Mouse (Mus musculus): ENCODE measurements around the gene Ctnnal1. TPM values are rescaled to one million over a fixed set of nuclear protein-coding genes. Genes with fewer than 3 reads are reported as not detected.

Ctnnal1 gene
- polyA plus RNA-seq, 1 experiment: 15.5 TPM

- Histone ChIP-seq H3K27me3 (ENCODE audit: control insufficient read depth, insufficient read depth, insufficient read length) (no peaks in the 10 kb centered on the region), H3K79me2 (ENCODE audit: control insufficient read depth, insufficient read depth) (no peaks in the 10 kb centered on the region), H3ac (ENCODE audit: control insufficient read depth, insufficient read length, low read depth) (no peak overlapping the region), H3K79me3 (ENCODE audit: low read depth) (no peaks in the 10 kb centered on the region), H3K36me3 (ENCODE audit: control insufficient read depth, insufficient read depth) (peaks cover 66% of the 10 kb centered on the region), H3K4me3 (ENCODE audit: insufficient read depth, poor library complexity, severe bottlenecking) (no peak overlapping the region)
- TF ChIP-seq MYOG (IDR thresholded peaks at IDR 0.05; ENCODE audit: control insufficient read depth, extremely low read depth, insufficient read length) (no peak), CTCF (IDR thresholded peaks at IDR 0.05; ENCODE audit: control insufficient read depth, insufficient read depth, insufficient read length) (no peak), CEBPB (IDR thresholded peaks at IDR 0.05; ENCODE audit: low read depth) (no peak), MAX (IDR thresholded peaks at IDR 0.05) (no peak), FOSL1 (IDR thresholded peaks at IDR 0.05; ENCODE audit: insufficient read depth, low read length, poor library complexity, severe bottlenecking) (no peak)
Observed at GRCm38 (mm10) chr4:56894196-56894595, 29.2 kb upstream of the Ctnnal1 start.

DNA sequence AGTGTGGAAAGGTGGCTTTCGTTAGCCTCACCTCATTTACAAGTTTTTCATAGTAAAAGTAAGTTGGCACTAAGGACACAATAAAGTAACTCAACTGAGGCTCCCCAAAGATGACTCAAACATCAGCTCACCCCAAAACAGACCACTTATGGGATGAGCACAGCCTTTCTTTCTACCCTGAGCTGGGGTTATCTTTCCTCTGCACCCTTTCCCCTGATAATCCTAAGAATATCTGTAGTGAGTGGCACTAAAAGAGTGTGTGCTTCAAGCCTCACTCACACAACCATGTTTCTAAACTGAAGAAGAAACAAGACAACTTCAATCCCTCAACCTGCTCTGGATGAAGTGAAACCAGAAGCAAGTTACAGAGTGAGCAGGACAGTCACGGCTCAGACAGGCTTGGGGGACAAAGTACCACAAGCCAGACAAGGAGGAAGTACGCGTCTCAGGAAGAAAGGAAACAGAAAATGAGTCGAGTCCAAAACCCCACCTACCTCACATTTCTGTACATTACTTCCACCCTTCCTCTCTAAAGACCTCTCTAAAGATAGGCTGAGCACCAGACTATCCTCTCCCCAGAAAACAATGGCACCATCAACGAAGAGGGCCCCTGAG is 27.6 kb upstream of the Ctnnal1 start:
- Histone ChIP-seq H3K79me3 (ENCODE audit: low read depth) (no peaks in the 10 kb centered on the region), H3K4me3 (ENCODE audit: insufficient read depth, poor library complexity, severe bottlenecking) (no peak overlapping the region), H3K36me3 (ENCODE audit: control insufficient read depth, insufficient read depth) (peaks cover 67% of the 10 kb centered on the region), H3K27me3 (ENCODE audit: control insufficient read depth, insufficient read depth, insufficient read length) (no peaks in the 10 kb centered on the region), H3K79me2 (ENCODE audit: control insufficient read depth, insufficient read depth) (no peaks in the 10 kb centered on the region), H3ac (ENCODE audit: control insufficient read depth, insufficient read length, low read depth) (no peak overlapping the region)
- no peak for TF ChIP-seq MYOG (IDR thresholded peaks at IDR 0.05; ENCODE audit: control insufficient read depth, extremely low read depth, insufficient read length)
- no peak for TF ChIP-seq CEBPB (IDR thresholded peaks at IDR 0.05; ENCODE audit: low read depth)
- no peak for TF ChIP-seq MYOD1 (IDR thresholded peaks at IDR 0.05; ENCODE audit: control insufficient read depth, insufficient read length, low read depth)
- TF ChIP-seq CTCF (IDR thresholded peaks at IDR 0.05; ENCODE audit: control insufficient read depth, insufficient read depth, insufficient read length): no peak
- TF ChIP-seq MAX (IDR thresholded peaks at IDR 0.05): no peak
- no peak for TF ChIP-seq USF1 (IDR thresholded peaks at IDR 0.05; ENCODE audit: low read depth)
- TF ChIP-seq FOSL1 (IDR thresholded peaks at IDR 0.05; ENCODE audit: insufficient read depth, low read length, poor library complexity, severe bottlenecking): no peak

- H3K79me3 ChIP-seq (ENCODE audit: low read depth): no peaks in the 10 kb centered on the region
- H3K36me3 ChIP-seq (ENCODE audit: control insufficient read depth, insufficient read depth): peaks cover 73% of the 10 kb centered on the region
- no peak overlapping the region for H3ac ChIP-seq (ENCODE audit: control insufficient read depth, insufficient read length, low read depth)
- H3K27me3 ChIP-seq (ENCODE audit: control insufficient read depth, insufficient read depth, insufficient read length): no peaks in the 10 kb centered on the region
- H3K79me2 ChIP-seq (ENCODE audit: control insufficient read depth, insufficient read depth): no peaks in the 10 kb centered on the region
- H3K4me3 ChIP-seq (ENCODE audit: insufficient read depth, poor library complexity, severe bottlenecking): no peak overlapping the region
- TF ChIP-seq FOSL1 (IDR thresholded peaks at IDR 0.05; ENCODE audit: insufficient read depth, low read length, poor library complexity, severe bottlenecking): no peak
- TF ChIP-seq MYOG (IDR thresholded peaks at IDR 0.05; ENCODE audit: control insufficient read depth, extremely low read depth, insufficient read length): no peak
- TF ChIP-seq MYOD1 (IDR thresholded peaks at IDR 0.05; ENCODE audit: control insufficient read depth, insufficient read length, low read depth): no peak
- TF ChIP-seq USF1 (IDR thresholded peaks at IDR 0.05; ENCODE audit: low read depth): no peak
- TF ChIP-seq CTCF (IDR thresholded peaks at IDR 0.05; ENCODE audit: control insufficient read depth, insufficient read depth, insufficient read length): no peak
- TF ChIP-seq CEBPB (IDR thresholded peaks at IDR 0.05; ENCODE audit: low read depth): no peak
- TF ChIP-seq MAX (IDR thresholded peaks at IDR 0.05): no peak
Observed at GRCm38 (mm10) chr4:56888483-56888882, 23.5 kb upstream of the Ctnnal1 start.

DNA sequence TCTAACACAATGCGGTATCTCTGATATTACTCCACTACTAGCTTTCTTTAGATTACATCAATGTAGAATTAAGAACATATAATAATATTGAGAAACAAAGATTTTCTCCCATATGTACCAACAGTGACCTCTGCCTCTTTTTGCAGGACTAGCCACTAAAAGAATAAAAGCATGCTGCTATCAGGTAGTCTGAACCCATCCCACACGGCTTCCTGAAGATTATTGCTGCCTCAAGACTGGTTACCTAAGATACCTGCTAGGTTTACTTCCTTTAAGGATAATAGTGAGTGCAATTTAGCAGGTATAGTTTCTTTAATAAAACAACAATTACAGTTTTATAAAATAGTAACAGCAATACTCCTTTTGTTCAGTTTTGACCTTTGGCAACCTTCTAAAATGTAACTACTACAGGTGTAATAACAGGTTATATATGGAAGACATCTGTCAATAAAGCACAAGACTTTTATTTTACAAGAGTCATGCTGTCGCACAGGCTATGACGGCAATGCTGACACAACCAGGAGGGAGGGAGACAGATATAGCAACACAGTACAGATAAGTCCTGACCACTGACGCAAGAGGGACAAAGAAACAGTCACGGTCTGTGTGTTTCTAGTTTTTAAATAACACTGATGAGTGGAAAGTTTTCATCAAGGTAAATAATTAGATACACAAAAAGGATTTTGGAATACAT is 21.4 kb upstream of the Ctnnal1 start:
- Histone ChIP-seq H3K36me3 (ENCODE audit: control insufficient read depth, insufficient read depth) (peaks cover 76% of the 10 kb centered on the region), H3K79me2 (ENCODE audit: control insufficient read depth, insufficient read depth) (no peaks in the 10 kb centered on the region), H3K27me3 (ENCODE audit: control insufficient read depth, insufficient read depth, insufficient read length) (no peaks in the 10 kb centered on the region), H3K4me3 (ENCODE audit: insufficient read depth, poor library complexity, severe bottlenecking) (no peak overlapping the region), H3ac (ENCODE audit: control insufficient read depth, insufficient read length, low read depth) (no peak overlapping the region), H3K79me3 (ENCODE audit: low read depth) (no peaks in the 10 kb centered on the region)
- TF ChIP-seq FOSL1 (IDR thresholded peaks at IDR 0.05; ENCODE audit: insufficient read depth, low read length, poor library complexity, severe bottlenecking): no peak
- no peak for TF ChIP-seq MYOG (IDR thresholded peaks at IDR 0.05; ENCODE audit: control insufficient read depth, extremely low read depth, insufficient read length)
- no peak for TF ChIP-seq MAX (IDR thresholded peaks at IDR 0.05)
- TF ChIP-seq USF1 (IDR thresholded peaks at IDR 0.05; ENCODE audit: low read depth): no peak
- no peak for TF ChIP-seq CEBPB (IDR thresholded peaks at IDR 0.05; ENCODE audit: low read depth)
- no peak for TF ChIP-seq CTCF (IDR thresholded peaks at IDR 0.05; ENCODE audit: control insufficient read depth, insufficient read depth, insufficient read length)
- TF ChIP-seq MYOD1 (IDR thresholded peaks at IDR 0.05; ENCODE audit: control insufficient read depth, insufficient read length, low read depth): no peak

- TF ChIP-seq CTCF (IDR thresholded peaks at IDR 0.05; ENCODE audit: control insufficient read depth, insufficient read depth, insufficient read length): no peak
- TF ChIP-seq FOSL1 (IDR thresholded peaks at IDR 0.05; ENCODE audit: insufficient read depth, low read length, poor library complexity, severe bottlenecking): no peak
- TF ChIP-seq CEBPB (IDR thresholded peaks at IDR 0.05; ENCODE audit: low read depth): no peak
- TF ChIP-seq USF1 (IDR thresholded peaks at IDR 0.05; ENCODE audit: low read depth): no peak
- TF ChIP-seq MAX (IDR thresholded peaks at IDR 0.05): no peak
- no peak for TF ChIP-seq MYOD1 (IDR thresholded peaks at IDR 0.05; ENCODE audit: control insufficient read depth, insufficient read length, low read depth)
- TF ChIP-seq MYOG (IDR thresholded peaks at IDR 0.05; ENCODE audit: control insufficient read depth, extremely low read depth, insufficient read length): no peak
- Histone ChIP-seq H3K4me3 (ENCODE audit: insufficient read depth, poor library complexity, severe bottlenecking) (no peak overlapping the region), H3K79me3 (ENCODE audit: low read depth) (no peaks in the 10 kb centered on the region), H3K79me2 (ENCODE audit: control insufficient read depth, insufficient read depth) (no peaks in the 10 kb centered on the region), H3ac (ENCODE audit: control insufficient read depth, insufficient read length, low read depth) (no peak overlapping the region), H3K36me3 (ENCODE audit: control insufficient read depth, insufficient read depth) (peaks cover 67% of the 10 kb centered on the region), H3K27me3 (ENCODE audit: control insufficient read depth, insufficient read depth, insufficient read length) (no peaks in the 10 kb centered on the region)
Observed at GRCm38 (mm10) chr4:56880036-56880703, 15.2 kb upstream of the Ctnnal1 start.
